In genomic region chr2:152736090-152736601, GRCm38 (mm10) we compare ENCODE assay signal across 8 mouse cellular contexts. TPM values are rescaled to one million over a fixed set of nuclear protein-coding genes. Genes with fewer than 3 reads are reported as not detected.
DNase-seq lines count a peak whose midpoint lies in the region; ATAC-seq and TF ChIP-seq lines count a peak whose summit lies in the region.

Gene Id1, plus strand, starts transcription at chr2:152736251.

- 0 out of 2 replicates have a peak, but pooled peaks have one; percentile 28 for TF ChIP-seq POLR2A in CH12.LX (IDR thresholded peaks at IDR 0.05; ENCODE audit: low read depth, low read length)

- no peak for DNase-seq in CH12.LX (ENCODE audit: extremely low read depth)
- DNase-seq in brain, adult 2 months (ENCODE audit: low read depth, low spot score): peak; percentile 77
- DNase-seq in kidney, postnatal 25 days: peak; percentile 92 to 96
- DNase-seq in testis, postnatal 10 days (ENCODE audit: low spot score): peak; percentile 89

- H3K79me2 ChIP-seq in CH12.LX (replicated peaks; ENCODE audit: control insufficient read depth, extremely low read depth, insufficient read depth, poor library complexity, severe bottlenecking): no peaks in the 10 kb centered on the region

- peaks cover 6% of the 10 kb centered on the region for H3K9me3 ChIP-seq in CH12.LX (replicated peaks; ENCODE audit: low read length)
- H3K9me3 ChIP-seq in forebrain, embryonic 12.5 days: no peaks in the 10 kb centered on the region
- no peaks in the 10 kb centered on the region for H3K9me3 ChIP-seq in heart, embryonic 16.5 days (replicated peaks; ENCODE audit: control insufficient read depth, low read length)
- no peaks in the 10 kb centered on the region for H3K9me3 ChIP-seq in liver, embryonic 16.5 days (replicated peaks; ENCODE audit: control insufficient read depth, low read length)
- H3K9me3 ChIP-seq in neural tube, embryonic 12.5 days: no peaks in the 10 kb centered on the region

- no peak for TF ChIP-seq CTCF in CH12.LX (conservative IDR thresholded peaks at IDR 0.05 in 1 of 2, IDR thresholded peaks at IDR 0.05 in 1 of 2; ENCODE audit: low read depth in 2 of 2, low read length in 2 of 2)

- ATAC-seq in forebrain, embryonic 12.5 days (ENCODE audit: low FRiP score): peak; percentile 71
- ATAC-seq in heart, embryonic 16.5 days (replicated peaks; ENCODE audit: extremely low read depth, insufficient read depth, low FRiP score): peak; percentile 77
- ATAC-seq in liver, embryonic 16.5 days (ENCODE audit: low read depth): peak; percentile 73
- peak; percentile 66 for ATAC-seq in neural tube, embryonic 12.5 days (ENCODE audit: low FRiP score, low read depth)

- TF ChIP-seq EP300 in CH12.LX (IDR thresholded peaks at IDR 0.05; ENCODE audit: low read length): no peak

- no peak within 1 kb of the TSS for H3K27ac ChIP-seq in CH12.LX (ENCODE audit: insufficient read depth, low read depth)
- peak within 1 kb of the TSS; percentile 85 for H3K27ac ChIP-seq in forebrain, embryonic 12.5 days
- peak within 1 kb of the TSS; percentile 90 for H3K27ac ChIP-seq in heart, embryonic 16.5 days (ENCODE audit: low read length)
- H3K27ac ChIP-seq in liver, embryonic 16.5 days (ENCODE audit: low read length): peak within 1 kb of the TSS; percentile 83
- H3K27ac ChIP-seq in neural tube, embryonic 12.5 days: peak within 1 kb of the TSS; percentile 64; the same call in 1 of the 2 replicates

- peaks cover 66% of the 10 kb centered on the region for H3K27me3 ChIP-seq in CH12.LX (replicated peaks)
- H3K27me3 ChIP-seq in forebrain, embryonic 12.5 days: peaks cover 27% of the 10 kb centered on the region
- no peaks in the 10 kb centered on the region for H3K27me3 ChIP-seq in heart, embryonic 16.5 days (ENCODE audit: control insufficient read depth, insufficient read depth, low read length)
- H3K27me3 ChIP-seq in liver, embryonic 16.5 days (ENCODE audit: control insufficient read depth, insufficient read depth, low read depth, low read length): peaks cover 17% of the 10 kb centered on the region
- H3K27me3 ChIP-seq in neural tube, embryonic 12.5 days (replicated peaks): no peaks in the 10 kb centered on the region

- peak within 1 kb of the TSS; percentile 79 for H3K4me2 ChIP-seq in CH12.LX (ENCODE audit: insufficient read depth, low read depth, poor library complexity, severe bottlenecking)
- H3K4me2 ChIP-seq in forebrain, embryonic 12.5 days: peak within 1 kb of the TSS; percentile 77
- H3K4me2 ChIP-seq in heart, embryonic 16.5 days (ENCODE audit: low read depth, low read length): peak within 1 kb of the TSS; percentile 83
- peak within 1 kb of the TSS; percentile 98 for H3K4me2 ChIP-seq in liver, embryonic 16.5 days (ENCODE audit: low read depth, low read length)
- peak within 1 kb of the TSS; percentile 92 for H3K4me2 ChIP-seq in neural tube, embryonic 12.5 days (replicated peaks)

- WGBS in forebrain, embryonic 12.5 days: under 1% methylated on average over 28 of the region's 28 CpGs
- WGBS in heart, embryonic 16.5 days: under 1% methylated on average over 28 of the region's 28 CpGs
- WGBS in liver, embryonic 16.5 days (ENCODE audit: insufficient replicate concordance): 0% methylated on average over 28 of the region's 28 CpGs
- WGBS in neural tube, embryonic 12.5 days: under 1% methylated on average over 28 of the region's 28 CpGs

- H3K4me3 ChIP-seq in CH12.LX (replicated peaks in 1 of 3; ENCODE audit: low read depth in 2 of 3, low read length in 2 of 3, poor library complexity in 1 of 3): no peak within 1 kb of the TSS
- H3K4me3 ChIP-seq in forebrain, embryonic 12.5 days (replicated peaks): peak within 1 kb of the TSS; percentile 52
- H3K4me3 ChIP-seq in heart, embryonic 16.5 days (ENCODE audit: low read length): peak within 1 kb of the TSS; percentile 70
- peak within 1 kb of the TSS; percentile 63 for H3K4me3 ChIP-seq in liver, embryonic 16.5 days (ENCODE audit: low read depth, low read length)
- peak within 1 kb of the TSS; percentile 68 for H3K4me3 ChIP-seq in neural tube, embryonic 12.5 days

- H3K9ac ChIP-seq in CH12.LX (ENCODE audit: insufficient read depth, low read depth): no peak within 1 kb of the TSS
- H3K9ac ChIP-seq in forebrain, embryonic 12.5 days: peak within 1 kb of the TSS; percentile 78
- peak within 1 kb of the TSS; percentile 86 for H3K9ac ChIP-seq in heart, embryonic 16.5 days (ENCODE audit: low read length)
- H3K9ac ChIP-seq in liver, embryonic 16.5 days (ENCODE audit: low read depth, low read length): peak within 1 kb of the TSS; percentile 68
- H3K9ac ChIP-seq in neural tube, embryonic 12.5 days: peak within 1 kb of the TSS; percentile 87

- no peak for TF ChIP-seq RAD21 in CH12.LX (IDR thresholded peaks at IDR 0.05; ENCODE audit: low read depth, low read length)

- H3K4me1 ChIP-seq in CH12.LX (ENCODE audit: control insufficient read depth in 1 of 2, insufficient read depth in 2 of 2): peaks cover 0 to 10% of the 10 kb centered on the region in 2 experiments; a peak in 2 of 4 replicates
- H3K4me1 ChIP-seq in forebrain, embryonic 12.5 days: peaks cover 56% of the 10 kb centered on the region
- H3K4me1 ChIP-seq in heart, embryonic 16.5 days (ENCODE audit: control insufficient read depth, insufficient read depth, low read length): peaks cover 25% of the 10 kb centered on the region
- peaks cover 63% of the 10 kb centered on the region for H3K4me1 ChIP-seq in liver, embryonic 16.5 days (ENCODE audit: control insufficient read depth, low read depth, low read length)
- peaks cover 56% of the 10 kb centered on the region for H3K4me1 ChIP-seq in neural tube, embryonic 12.5 days

- no peaks in the 10 kb centered on the region for H3K36me3 ChIP-seq in CH12.LX (replicated peaks in 1 of 2; ENCODE audit: control insufficient read depth in 1 of 2, insufficient read depth in 1 of 2, low read length in 1 of 2)
- no peaks in the 10 kb centered on the region for H3K36me3 ChIP-seq in forebrain, embryonic 12.5 days (replicated peaks)
- no peaks in the 10 kb centered on the region for H3K36me3 ChIP-seq in heart, embryonic 16.5 days (ENCODE audit: control insufficient read depth, insufficient read depth)
- H3K36me3 ChIP-seq in liver, embryonic 16.5 days (ENCODE audit: control insufficient read depth, insufficient read depth): no peaks in the 10 kb centered on the region
- H3K36me3 ChIP-seq in neural tube, embryonic 12.5 days: no peaks in the 10 kb centered on the region

- in situ Hi-C loops in CH12.LX (cut with MboI; ENCODE audit: low pct_ligation_motif_present, low pct_unique_long_range_greater_than_20kb, low sequenced_read_pairs): loop anchor here (5.0 kb wide), 1 partner anchor 34 kb away; no protein-coding TSS in a partner anchor

- dilution Hi-C loops in CH12.LX (cut with MboI; ENCODE audit: extremely low pct_ligation_motif_present, extremely low pct_unique_long_range_greater_than_20kb, low sequenced_read_pairs): no loop called here

TF ChIP-seq in CH12.LX, 34 proteins besides CTCF, POLR2A, EP300 and RAD21:
- no peak for TF ChIP-seq ZMIZ1 (IDR thresholded peaks at IDR 0.05; ENCODE audit: low read depth, low read length)
- peak; percentile 70 for TF ChIP-seq TBP (conservative IDR thresholded peaks at IDR 0.05; ENCODE audit: low read depth, low read length)
- no peak for TF ChIP-seq MEF2A (IDR thresholded peaks at IDR 0.05; ENCODE audit: borderline replicate concordance, low read depth, low read length)

RNA-seq across cellular contexts. Expression of gene Id1, which starts in this region (rescaled TPM):
- 0.38 and 0.93 TPM in 2 replicates for total RNA-seq in CH12.LX (2012; rRNA removed)
- not detected in 2 replicates for total RNA-seq in CH12.LX (2014; rRNA removed)
- not detected in 2 replicates for polyA plus RNA-seq in CH12.LX (2012; ENCODE audit: insufficient read length, low read depth)
- polyA plus RNA-seq in forebrain, embryonic 12.5 days (2016; fragmentation: Nextera tagmentation; extraction: Ambion mirVana): 37.9 and 48.5 TPM in 2 replicates
- 56.3 and 64.5 TPM in 2 replicates for polyA plus RNA-seq in heart, embryonic 16.5 days (2015; fragmentation: Nextera tagmentation; extraction: Ambion mirVana)
- 18.1 and 18.8 TPM in 2 replicates for polyA plus RNA-seq in liver, embryonic 16.5 days (2015; fragmentation: Nextera tagmentation; extraction: Ambion mirVana)
- polyA plus RNA-seq in neural tube, embryonic 12.5 days (2016; fragmentation: Nextera tagmentation; extraction: Ambion mirVana): 103 and 107 TPM in 2 replicates

Comparison
In these comparisons a context has a peak if more than half of its experiments do, and no peak if none do; other contexts are left out.
1. RNA of gene Id1 (polyA plus RNA-seq): 103 to 107 TPM in neural tube, embryonic 12.5 days, 56.3 to 64.5 TPM in heart, embryonic 16.5 days, 37.9 to 48.5 TPM in forebrain, embryonic 12.5 days and 18.1 to 18.8 TPM in liver, embryonic 16.5 days; not detected in CH12.LX; every median in the first group is over 10 times any median in the second.
2. H3K4me3 ChIP-seq: peak in forebrain, embryonic 12.5 days (single experiment), heart, embryonic 16.5 days (single experiment), liver, embryonic 16.5 days (single experiment) and neural tube, embryonic 12.5 days (single experiment); none in CH12.LX (0 of 3).
3. Peak in every context shown above with its lines, with median percentiles within 50 percentile points of each other: H3K4me2 ChIP-seq and ATAC-seq.